Mouse (Mus musculus): ENCODE data around the gene Abcc2.

Gene Abcc2

GRCm38 (mm10) chr19:43781980-43782379 is at the start of gene Abcc2:
Abcc2 (plus strand) TSS chr19:43782192.
- DNase-seq (ENCODE audit: low spot score in 2 of 2): no peak

GRCm38 (mm10) chr19:43738409-43738808 is 43.6 kb upstream of the Abcc2 start:
- no peak for DNase-seq (ENCODE audit: low spot score in 2 of 2)

GRCm38 (mm10) chr19:43743401-43743800 is 38.6 kb upstream of the Abcc2 start:
- no peak for DNase-seq (ENCODE audit: low spot score in 2 of 2)

DNA sequence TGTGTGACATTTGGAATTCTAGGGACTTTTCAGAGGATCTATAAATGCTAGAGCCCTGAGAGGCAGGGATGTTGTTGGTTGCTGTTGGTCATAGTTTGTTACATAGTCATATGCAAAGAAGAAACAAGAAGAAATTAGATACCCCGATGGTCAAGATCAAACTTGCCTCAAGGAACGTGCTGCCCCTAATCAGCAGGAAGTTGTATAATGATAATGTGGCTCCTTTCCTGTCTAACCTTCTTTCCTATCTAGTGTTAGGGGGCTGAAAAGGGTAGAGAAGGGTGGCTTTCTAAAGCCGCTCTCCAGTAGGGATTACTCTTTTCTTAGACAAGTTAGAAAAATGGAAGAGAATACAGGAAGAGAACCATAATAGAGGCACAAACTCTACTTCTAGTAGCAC is 36.3 kb upstream of the Abcc2 start:
- no peak for DNase-seq (ENCODE audit: low spot score in 2 of 2)

GRCm38 (mm10) chr19:43747877-43748276 is 34.1 kb upstream of the Abcc2 start:
- no peak for DNase-seq (ENCODE audit: low spot score in 2 of 2)

GRCm38 (mm10) chr19:43750008-43750407 is 32.0 kb upstream of the Abcc2 start:
- no peak for DNase-seq (ENCODE audit: low spot score in 2 of 2)

GRCm38 (mm10) chr19:43752489-43753225 is 29.3 kb upstream of the Abcc2 start, which contains the start of the genes Cutc and Cox15:
Cutc (plus strand) TSS chr19:43752996.
Cox15 (minus strand) TSS chr19:43753000.
- peak; percentile 89 to 95 for DNase-seq (ENCODE audit: low spot score in 2 of 2)

GRCm38 (mm10) chr19:43753226-43753835 is 28.7 kb upstream of the Abcc2 start:
- peak; percentile 83 to 84 for DNase-seq (ENCODE audit: low spot score in 2 of 2)

DNA sequence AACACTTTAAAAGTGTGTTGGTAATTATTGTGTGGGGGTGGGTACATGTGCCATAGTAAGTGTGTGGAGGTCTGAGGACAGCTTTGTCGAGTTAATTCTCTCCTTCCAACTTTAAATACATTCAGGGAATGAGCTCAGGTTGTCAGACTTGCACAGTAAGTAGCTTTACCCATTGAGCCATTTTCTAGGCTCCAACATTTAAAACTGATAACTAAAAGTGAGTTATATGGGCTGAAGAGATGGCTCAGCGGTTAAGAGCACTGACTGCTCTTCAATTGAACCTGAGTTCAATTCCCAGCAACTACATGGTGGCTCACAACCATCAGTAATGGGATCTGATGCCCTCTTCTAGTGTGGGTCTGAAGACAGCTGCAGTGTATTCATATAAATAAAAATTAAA is 27.8 kb upstream of the Abcc2 start:
- DNase-seq (ENCODE audit: low spot score in 2 of 2): no peak

- no peak for DNase-seq (ENCODE audit: low spot score in 2 of 2)
These were observed 27.1 kb upstream of the Abcc2 start for GRCm38 (mm10) chr19:43754872-43755271.

DNA sequence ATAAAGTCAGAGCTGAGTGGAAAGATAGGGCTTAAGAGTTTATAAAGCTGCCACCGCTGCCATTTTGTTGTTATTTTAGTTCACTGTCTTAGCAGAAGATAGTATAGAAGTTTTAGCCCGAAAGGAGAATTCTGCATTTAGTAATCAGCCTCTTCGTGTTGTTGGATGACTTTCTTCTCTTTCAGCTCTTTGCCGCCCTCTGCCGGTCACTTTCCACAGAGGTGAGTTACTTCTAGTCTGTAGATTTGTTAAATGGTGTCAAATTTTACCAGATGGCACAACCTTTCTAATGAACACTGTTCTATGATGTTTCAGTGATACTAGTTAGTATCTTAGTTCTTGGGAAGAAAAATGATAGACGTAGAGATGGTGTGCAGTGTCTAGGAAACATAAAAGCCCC is 21.5 kb upstream of the Abcc2 start:
- peak in 1 of 2 experiments; percentile 49 for DNase-seq (ENCODE audit: low spot score in 2 of 2)

DNA sequence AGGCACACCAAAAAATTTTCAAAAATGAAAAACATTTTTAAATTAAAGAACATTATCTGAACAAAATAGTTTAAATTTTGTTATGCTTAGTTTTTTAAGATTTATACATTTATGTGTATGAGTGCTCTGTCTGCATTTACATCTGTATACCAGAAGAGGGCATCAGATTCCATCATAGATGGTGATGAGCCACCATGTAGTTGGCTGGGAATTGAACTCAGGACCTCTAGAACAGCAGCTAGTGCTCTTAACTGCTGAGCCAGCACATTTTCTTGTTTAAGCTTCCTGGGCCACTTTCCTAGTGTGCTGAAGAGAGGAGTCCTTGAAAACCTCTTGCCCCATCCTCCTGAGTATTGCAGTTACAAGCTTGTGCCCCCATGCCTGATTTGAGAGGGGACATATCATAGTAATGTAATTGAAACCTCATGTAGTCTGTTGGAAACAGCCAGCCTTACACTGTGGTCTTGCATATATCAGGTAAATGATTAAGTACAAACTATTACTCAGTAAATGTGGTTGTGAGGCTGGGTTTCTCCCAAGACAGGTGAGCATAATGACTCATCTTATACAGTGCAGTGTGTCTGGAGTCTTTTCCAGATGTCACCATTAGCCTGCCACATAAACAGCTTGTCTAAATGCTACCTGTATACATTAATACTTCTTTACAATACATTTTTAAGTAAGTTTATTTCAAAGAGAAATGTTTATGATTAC is 20.3 kb upstream of the Abcc2 start:
- DNase-seq (ENCODE audit: low spot score in 2 of 2): no peak

DNA sequence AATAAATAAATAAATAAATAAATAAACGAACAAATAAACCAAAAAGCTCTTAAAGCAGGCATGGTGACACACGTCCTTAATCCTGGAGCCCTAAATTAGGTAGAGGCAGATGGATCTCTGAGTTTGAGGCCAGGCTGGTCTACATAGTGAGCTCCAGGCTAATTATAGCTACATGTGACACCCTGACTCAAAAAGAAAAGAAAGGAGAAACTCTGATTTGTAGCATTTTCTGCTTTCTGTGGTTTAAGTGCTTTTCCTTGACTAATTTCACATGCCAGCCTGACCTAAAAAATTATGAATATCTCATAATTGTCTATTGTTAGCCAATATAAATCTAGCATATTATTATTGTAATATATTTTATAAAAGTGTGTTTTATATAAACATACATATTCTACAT is 19.6 kb upstream of the Abcc2 start:
- no peak for DNase-seq (ENCODE audit: low spot score in 2 of 2)

DNA sequence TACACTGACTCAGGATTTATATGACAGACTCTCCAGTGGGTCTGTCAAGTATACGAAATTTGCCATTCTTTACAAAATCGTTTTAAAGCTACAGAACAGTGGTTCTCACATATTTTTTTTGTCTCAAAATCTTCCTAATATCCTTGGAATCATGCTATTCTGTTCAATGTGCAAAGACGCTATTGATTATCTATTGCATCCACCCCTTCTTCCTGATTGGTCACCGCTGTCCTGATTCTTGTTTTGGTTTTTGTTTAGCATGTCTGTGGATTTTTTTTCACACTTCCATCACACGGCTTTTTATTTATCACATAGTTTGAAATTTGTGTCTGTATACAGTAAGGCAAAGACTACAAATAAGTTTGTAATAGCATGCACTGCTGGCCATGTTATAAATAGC is 15.5 kb upstream of the Abcc2 start:
- no peak for DNase-seq (ENCODE audit: low spot score in 2 of 2)

DNA sequence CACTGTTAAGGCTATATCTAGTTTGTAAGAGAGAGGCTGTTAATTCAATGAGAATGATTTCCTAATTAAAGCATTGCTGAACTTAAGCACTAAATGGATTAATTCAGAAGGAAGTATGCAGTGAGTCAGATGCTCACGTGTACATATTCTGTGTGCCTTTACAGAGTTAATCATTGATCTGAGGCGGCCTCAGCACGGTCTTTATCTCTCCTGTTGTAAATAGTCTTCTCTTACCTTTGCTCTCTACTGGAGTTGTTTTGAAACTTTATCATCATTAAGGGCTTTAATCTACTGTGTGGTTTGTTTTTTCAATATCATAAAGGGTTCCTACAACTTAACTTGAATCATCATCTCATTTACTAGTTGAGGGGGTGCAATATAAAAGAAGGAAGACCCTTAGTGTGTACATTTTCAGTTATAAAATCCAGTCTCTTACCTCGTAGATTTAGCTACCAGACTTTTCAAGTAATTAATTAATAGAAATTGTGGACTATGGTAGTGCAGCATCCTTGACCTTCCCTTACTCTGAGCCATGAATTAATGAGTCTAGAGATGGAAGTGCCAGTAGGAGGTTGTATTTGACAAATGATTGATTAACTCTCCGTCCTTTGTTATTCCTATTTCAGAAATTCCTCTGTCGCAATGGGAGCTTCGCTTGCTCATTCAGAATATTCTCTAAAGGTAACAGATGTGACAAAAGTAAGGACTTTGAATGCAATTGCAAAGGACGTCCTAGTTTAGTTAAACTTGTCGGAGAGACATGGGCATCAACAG is 14.3 kb upstream of the Abcc2 start:
- no peak for DNase-seq (ENCODE audit: low spot score in 2 of 2)

GRCm38 (mm10) chr19:43769366-43769960 is 12.5 kb upstream of the Abcc2 start:
- no peak for DNase-seq (ENCODE audit: low spot score in 2 of 2)

DNA sequence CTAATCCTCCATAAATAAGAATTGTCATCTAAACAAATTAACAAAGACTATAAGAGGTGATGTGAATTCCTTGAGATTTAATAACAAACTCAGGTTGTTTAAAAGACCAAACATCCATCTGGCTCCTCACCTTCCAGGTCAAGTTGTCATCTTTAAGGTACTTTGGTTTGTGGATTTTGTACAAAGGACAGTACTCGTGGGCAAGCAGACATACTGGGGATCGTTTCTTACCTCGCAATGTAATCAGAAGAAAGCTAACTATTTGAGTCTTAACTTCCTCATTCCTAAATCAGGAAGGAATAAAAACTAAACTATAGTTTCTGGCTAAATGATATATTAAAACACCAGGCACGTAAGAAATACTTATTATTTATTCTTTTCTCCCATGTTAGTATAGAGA is 11.4 kb upstream of the Abcc2 start:
- no peak for DNase-seq (ENCODE audit: low spot score in 2 of 2)

- no peak for DNase-seq (ENCODE audit: low spot score in 2 of 2)
These were observed 10.5 kb upstream of the Abcc2 start for GRCm38 (mm10) chr19:43771499-43771969.

DNA sequence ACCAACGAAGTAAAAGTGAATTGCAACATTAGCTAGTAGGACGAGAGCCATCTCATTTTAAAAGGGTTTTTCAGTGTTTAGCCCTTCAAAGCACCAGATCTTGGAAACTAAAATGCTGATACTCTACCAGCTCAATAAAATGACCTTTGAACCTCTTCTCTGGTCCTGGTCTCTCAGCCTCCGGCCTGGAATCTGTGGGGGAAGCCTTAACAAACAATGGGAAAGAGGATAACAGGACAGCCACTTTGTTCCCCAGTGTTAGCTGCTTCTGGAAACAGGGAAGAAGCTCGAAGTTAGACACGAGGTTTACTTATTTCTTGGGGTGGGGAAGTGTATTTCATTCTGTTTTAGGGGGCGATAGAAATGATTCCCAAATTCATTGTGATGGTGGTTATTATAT is 9.7 kb upstream of the Abcc2 start:
- DNase-seq (ENCODE audit: low spot score in 2 of 2): no peak

GRCm38 (mm10) chr19:43775433-43775832 is 6.6 kb upstream of the Abcc2 start:
- no peak for DNase-seq (ENCODE audit: low spot score in 2 of 2)

GRCm38 (mm10) chr19:43776561-43776960 is 5.4 kb upstream of the Abcc2 start:
- DNase-seq (ENCODE audit: low spot score in 2 of 2): no peak
